10 mouse cellular contexts compared by ENCODE assay signal in the genomic region with DNA sequence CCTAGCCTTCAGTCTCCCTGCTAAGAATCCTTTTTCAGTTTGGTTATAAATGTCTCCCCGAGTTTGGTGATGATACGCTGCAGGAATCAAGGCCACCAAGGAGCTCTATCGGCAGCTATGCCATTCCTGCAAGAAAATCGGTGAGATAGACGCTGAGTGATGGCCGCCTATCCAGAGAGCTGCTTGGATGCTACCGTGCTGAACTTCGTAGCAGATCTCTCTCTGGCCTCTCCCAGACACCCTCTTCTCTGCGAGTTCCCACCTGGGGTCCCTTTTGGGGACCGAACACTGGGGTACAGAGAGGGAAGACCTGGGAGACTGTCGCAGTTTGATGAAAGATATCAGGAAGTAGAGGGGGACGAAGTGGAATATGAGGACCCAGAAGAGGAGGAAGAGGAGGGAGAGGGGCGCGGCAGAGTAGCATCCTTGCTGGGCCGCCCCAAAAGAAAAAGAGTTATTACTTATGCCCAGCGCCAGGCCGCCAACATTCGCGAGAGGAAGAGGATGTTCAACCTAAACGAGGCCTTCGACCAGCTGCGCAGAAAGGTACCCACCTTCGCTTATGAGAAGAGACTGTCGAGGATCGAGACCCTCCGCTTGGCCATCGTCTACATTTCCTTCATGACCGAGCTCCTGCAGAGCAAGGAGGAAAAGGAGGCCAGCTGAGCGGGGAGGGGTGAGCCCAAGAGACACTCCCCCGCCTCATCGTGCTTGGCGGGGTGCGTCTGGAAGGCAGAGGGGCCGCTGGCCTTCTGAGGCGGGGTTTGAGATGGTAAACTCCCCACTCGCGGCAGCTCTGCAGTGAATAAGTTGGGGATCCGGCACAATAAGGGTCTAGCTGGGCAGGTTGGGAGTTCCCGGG. TPM values are rescaled to one million over a fixed set of nuclear protein-coding genes. Genes with fewer than 3 reads are reported as not detected.
DNase-seq lines count a peak whose midpoint lies in the region; ATAC-seq and TF ChIP-seq lines count a peak whose summit lies in the region.
"Had no signal": no experiment of that assay in that cellular context is flagged by ENCODE, and none has a peak within 500 bp of the region (broad histone marks: within the 10 kb centered on the region; RNA-seq: fewer than 3 reads in every experiment).

Gene Ferd3l, plus strand, starts transcription at position 95 of the 862 bp plus-strand sequence.

- H3K4me1 ChIP-seq in testis, adult 2 months (ENCODE audit: control insufficient read depth, insufficient read depth, low read length): peaks cover 4% of the 10 kb centered on the region; the same call in 1 of the 2 replicates
- H3K4me1 ChIP-seq in forebrain, embryonic 16.5 days (replicated peaks; ENCODE audit: control insufficient read depth, insufficient read depth, low read length): peaks cover 13% of the 10 kb centered on the region
- no peaks in the 10 kb centered on the region for H3K4me1 ChIP-seq in lung, adult 2 months (ENCODE audit: control insufficient read depth, insufficient read depth, low read length)

- intact Hi-C loops in left cerebral cortex, adult 2 months (cut with DNase I): no loop called here

- H3K4me3 ChIP-seq in testis, adult 2 months (ENCODE audit: control insufficient read depth, low read depth, low read length): peak within 1 kb of the TSS; percentile 47
- H3K4me3 ChIP-seq in forebrain, embryonic 16.5 days (replicated peaks; ENCODE audit: low read length): peak within 1 kb of the TSS; percentile 33
- no peak within 1 kb of the TSS for H3K4me3 ChIP-seq in left cerebral cortex, adult 2 months
- H3K4me3 ChIP-seq in lung, adult 2 months (replicated peaks; ENCODE audit: extremely low read depth, low read depth, low read length): no peak within 1 kb of the TSS

- H3K9me3 ChIP-seq in forebrain, embryonic 16.5 days (ENCODE audit: control insufficient read depth, low read length): no peaks in the 10 kb centered on the region

- DNase-seq in testis, postnatal 10 days (ENCODE audit: low spot score): no peak
- DNase-seq in mesoderm, embryonic 11.5 days (ENCODE audit: low read depth, low spot score): peak; percentile 15
- no peak for DNase-seq in thymus, postnatal 4 days
- no peak for DNase-seq in left cerebral cortex, adult 2 months (ENCODE audit: extremely low spot score in 1 of 2, low spot score in 2 of 2)
- no peak for DNase-seq in lung, adult 2 months
- DNase-seq in cerebellum, postnatal 14 days: no peak
- DNase-seq: spleen, adult 18-20 months had no signal

- no peaks in the 10 kb centered on the region for H3K27me3 ChIP-seq in testis, adult 2 months (ENCODE audit: control insufficient read depth, insufficient read depth, low read length)
- H3K27me3 ChIP-seq in forebrain, embryonic 16.5 days (replicated peaks; ENCODE audit: control insufficient read depth, insufficient read depth, low read length): peaks cover 21% of the 10 kb centered on the region

- H3K4me2 ChIP-seq in forebrain, embryonic 16.5 days (ENCODE audit: low read length): peak within 1 kb of the TSS; percentile 60

- WGBS in forebrain, embryonic 16.5 days: 1% methylated on average over 39 of the region's 39 CpGs
- 2% methylated on average over 39 of the region's 39 CpGs for WGBS in lung, adult 2 months

- H3K27ac ChIP-seq in testis, adult 2 months (ENCODE audit: control insufficient read depth, insufficient read depth, low read depth, low read length): no peak within 1 kb of the TSS
- no peak within 1 kb of the TSS for H3K27ac ChIP-seq in forebrain, embryonic 16.5 days (ENCODE audit: low read length)
- no peak within 1 kb of the TSS for H3K27ac ChIP-seq in left cerebral cortex, adult 2 months

- ATAC-seq in forebrain, embryonic 16.5 days: 0 out of 2 replicates have a peak, but pooled peaks have one; percentile 31

- 0 out of 2 replicates have a peak within 1 kb of the TSS, but pooled peaks have one; percentile 8 for H3K9ac ChIP-seq in forebrain, embryonic 16.5 days (replicated peaks; ENCODE audit: low read depth, low read length)

- TF ChIP-seq CTCF in testis, adult 2 months (IDR thresholded peaks at IDR 0.05; ENCODE audit: control insufficient read depth, insufficient read depth, insufficient replicate concordance, low read depth, low read length): no peak
- TF ChIP-seq CTCF in left cerebral cortex, adult 2 months (IDR thresholded peaks at IDR 0.05): no peak
- no peak for TF ChIP-seq CTCF in lung, adult 2 months (IDR thresholded peaks at IDR 0.05; ENCODE audit: insufficient read depth, low read length)

- H3K36me3 ChIP-seq in testis, adult 2 months (ENCODE audit: control insufficient read depth, insufficient read depth, low read length): no peaks in the 10 kb centered on the region
- no peaks in the 10 kb centered on the region for H3K36me3 ChIP-seq in forebrain, embryonic 16.5 days (ENCODE audit: control insufficient read depth, insufficient read depth)

- no peak for TF ChIP-seq POLR2A in testis, adult 2 months (IDR thresholded peaks at IDR 0.05; ENCODE audit: control insufficient read depth, low read depth, low read length)
- TF ChIP-seq POLR2A in lung, adult 2 months (IDR thresholded peaks at IDR 0.05; ENCODE audit: borderline replicate concordance, extremely low read depth, low read depth, low read length): no peak

RNA-seq across cellular contexts. Expression of gene Ferd3l, which starts in this region (rescaled TPM):
- not detected in 2 replicates for polyA plus RNA-seq in testis, adult 2 months (2012; rRNA removed)
- polyA plus RNA-seq in forebrain, embryonic 16.5 days (2015; fragmentation: Nextera tagmentation; extraction: Ambion mirVana): not detected in 2 replicates
- not detected for total RNA-seq in left cerebral cortex, adult 2 months (2021)
- polyA plus RNA-seq in lung, adult 2 months (2012; rRNA removed): not detected in 2 replicates
- total RNA-seq: layer of hippocampus, postnatal 10 days had no signal

Comparison
In these comparisons a context has a peak if more than half of its experiments do, and no peak if none do; other contexts are left out.
1. Peak in ATAC-seq, H3K4me3 ChIP-seq, H3K9ac ChIP-seq and H3K4me2 ChIP-seq in forebrain, embryonic 16.5 days; RNA of the gene not detected or under 1 TPM.